Mouse (Mus musculus): ENCODE measurements around the gene Gga1. TPM values are rescaled to one million over a fixed set of nuclear protein-coding genes. Genes with fewer than 3 reads are reported as not detected.

Gga1 gene
- polyA plus RNA-seq, 1 experiment from 2014 or later, result 49.2 TPM

DNA sequence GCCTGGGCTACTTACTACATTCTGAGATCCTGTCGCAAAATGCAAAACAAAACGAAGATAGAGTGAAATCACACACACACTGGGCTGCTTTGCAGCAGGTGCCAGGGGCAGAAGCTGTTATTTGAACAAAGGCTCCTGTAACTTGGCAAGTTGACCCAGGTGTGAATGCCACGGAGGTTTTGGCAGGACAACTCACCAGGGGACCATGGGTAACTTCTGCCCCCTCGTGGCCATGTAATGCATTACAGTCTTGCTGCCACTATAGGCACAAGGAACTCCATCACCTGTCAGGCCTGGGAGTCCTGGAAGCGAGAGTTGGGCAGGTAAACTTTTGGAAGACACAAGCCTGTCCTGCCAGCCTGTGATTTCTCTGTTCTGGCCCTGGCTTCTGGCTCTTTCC lies 28.5 kb upstream of the Gga1 start:
- no peaks in the 10 kb centered on the region for H3K36me3 ChIP-seq
- 32% methylated on average over 5 of the region's 5 CpGs for WGBS
- no peaks in the 10 kb centered on the region for H3K9me3 ChIP-seq
- peaks cover 18% of the 10 kb centered on the region; the same call in 1 of the 2 replicates for H3K4me1 ChIP-seq (replicated peaks)
- no peak for ATAC-seq
- H3K4me2 ChIP-seq (replicated peaks), result no peak overlapping the region
- H3K4me3 ChIP-seq (replicated peaks), result no peak overlapping the region
- H3K9ac ChIP-seq (replicated peaks), result no peak overlapping the region
- peaks cover 32% of the 10 kb centered on the region for H3K27me3 ChIP-seq
- no peak overlapping the region for H3K27ac ChIP-seq

DNA sequence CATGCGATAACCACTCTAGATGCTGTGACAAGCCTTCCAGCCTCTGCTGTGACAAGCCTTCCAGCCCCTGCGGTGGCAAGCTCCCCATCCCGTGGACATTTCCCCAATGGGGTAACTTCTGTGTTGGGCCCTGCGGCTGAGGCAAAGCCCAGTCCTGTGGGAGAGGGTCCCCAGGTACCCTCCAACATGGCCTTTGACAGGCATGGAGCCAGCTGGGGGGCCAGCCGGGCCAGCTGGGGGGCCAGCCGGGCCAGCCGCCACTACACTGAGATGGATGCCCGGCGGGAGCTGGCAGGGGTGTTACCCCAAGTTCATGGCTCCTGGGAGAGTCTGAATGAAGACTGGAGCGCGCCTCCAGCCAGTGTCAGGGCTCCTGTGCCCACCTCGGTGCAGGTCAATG lies 27.5 kb upstream of the Gga1 start:
- H3K9ac ChIP-seq (replicated peaks), result no peak overlapping the region
- ATAC-seq, result no peak

DNA sequence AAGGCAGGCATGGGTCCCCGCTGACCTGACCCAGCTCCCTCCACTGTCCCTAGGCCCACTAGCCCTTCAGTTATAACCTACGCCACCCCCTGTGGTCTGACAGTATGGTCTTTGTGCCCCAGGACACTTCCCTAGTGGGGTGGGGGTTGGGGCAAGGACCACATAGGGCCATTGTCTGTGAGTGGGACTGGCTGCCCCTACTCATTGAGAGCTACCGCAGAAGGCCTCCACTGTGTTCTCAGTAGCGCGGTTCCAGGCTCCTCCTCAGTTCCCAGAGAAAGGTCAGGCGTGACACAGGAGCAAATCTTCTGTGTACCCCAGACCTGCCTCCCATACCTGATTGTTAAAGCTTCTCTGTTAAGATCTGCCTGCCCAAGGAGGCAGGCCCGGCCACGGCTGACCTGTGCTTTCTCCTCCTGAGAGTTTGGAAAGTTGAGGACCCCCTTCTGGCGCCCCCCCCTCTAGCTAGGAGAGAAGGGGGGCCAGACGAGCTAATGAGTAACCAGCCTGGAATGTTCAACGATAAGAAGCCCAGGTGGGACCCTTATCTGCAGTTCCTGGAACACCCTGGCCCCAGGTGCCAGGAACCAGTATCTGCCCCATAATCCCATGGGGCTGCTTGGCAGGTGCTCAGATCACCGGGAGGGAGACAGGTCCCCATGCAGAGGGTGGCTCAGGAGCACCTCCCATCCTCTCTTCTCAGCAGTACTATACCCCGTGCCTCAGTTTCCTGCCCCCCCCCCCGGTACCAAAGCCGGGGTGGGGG lies 26.7 kb upstream of the Gga1 start:
- Histone ChIP-seq H3K4me3 (replicated peaks) (no peak overlapping the region), H3K4me1 (replicated peaks) (peaks cover 5% of the 10 kb centered on the region; the same call in 1 of the 2 replicates), H3K9me3 (no peaks in the 10 kb centered on the region), H3K9ac (replicated peaks) (no peak overlapping the region), H3K4me2 (replicated peaks) (no peak overlapping the region), H3K27ac (no peak overlapping the region), H3K27me3 (peaks cover 17% of the 10 kb centered on the region), H3K36me3 (no peaks in the 10 kb centered on the region)
- no peak for ATAC-seq
- WGBS, result 77% methylated on average over 15 of the region's 15 CpGs

More for the DNA sequence above, 27.5 kb upstream of the Gga1 start:
- 82% methylated on average over 12 of the region's 12 CpGs for WGBS
- Histone ChIP-seq H3K36me3 (no peaks in the 10 kb centered on the region), H3K27ac (no peak overlapping the region), H3K9me3 (no peaks in the 10 kb centered on the region), H3K27me3 (peaks cover 22% of the 10 kb centered on the region), H3K4me3 (replicated peaks) (no peak overlapping the region), H3K4me2 (replicated peaks) (no peak overlapping the region), H3K4me1 (replicated peaks) (peaks cover 10% of the 10 kb centered on the region; the same call in 1 of the 2 replicates)

DNA sequence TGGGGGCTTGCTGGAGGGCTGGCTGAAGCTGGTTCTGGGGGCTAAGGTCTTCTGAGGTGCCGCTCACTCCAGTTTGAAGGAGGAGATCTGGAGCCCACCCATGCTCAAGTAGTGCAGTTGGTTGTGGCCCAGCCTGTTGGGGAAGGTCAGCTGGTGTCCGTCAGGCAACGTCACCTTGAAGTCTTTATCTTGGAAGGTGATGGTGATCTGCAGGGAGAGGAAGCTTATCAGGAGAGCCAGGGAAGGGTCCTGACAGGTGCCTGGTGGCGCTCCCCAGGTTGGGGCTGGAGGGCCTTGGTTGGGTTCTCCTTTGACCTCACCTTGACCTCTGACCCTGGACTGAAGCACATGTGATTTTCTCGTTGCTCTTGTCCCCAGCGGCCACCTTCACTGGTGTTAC lies 26.0 kb upstream of the Gga1 start:
- 0 out of 2 replicates have a peak, but pooled peaks cover 5% of the 10 kb centered on the region for H3K4me1 ChIP-seq (replicated peaks)
- H3K36me3 ChIP-seq, result no peaks in the 10 kb centered on the region
- no peak overlapping the region for H3K27ac ChIP-seq
- ATAC-seq, result no peak
- H3K27me3 ChIP-seq, result peaks cover 17% of the 10 kb centered on the region
- no peak overlapping the region for H3K4me3 ChIP-seq (replicated peaks)
- no peak overlapping the region for H3K9ac ChIP-seq (replicated peaks)
- no peak overlapping the region for H3K4me2 ChIP-seq (replicated peaks)
- H3K9me3 ChIP-seq, result no peaks in the 10 kb centered on the region
- 76% methylated on average over 6 of the region's 6 CpGs for WGBS

DNA sequence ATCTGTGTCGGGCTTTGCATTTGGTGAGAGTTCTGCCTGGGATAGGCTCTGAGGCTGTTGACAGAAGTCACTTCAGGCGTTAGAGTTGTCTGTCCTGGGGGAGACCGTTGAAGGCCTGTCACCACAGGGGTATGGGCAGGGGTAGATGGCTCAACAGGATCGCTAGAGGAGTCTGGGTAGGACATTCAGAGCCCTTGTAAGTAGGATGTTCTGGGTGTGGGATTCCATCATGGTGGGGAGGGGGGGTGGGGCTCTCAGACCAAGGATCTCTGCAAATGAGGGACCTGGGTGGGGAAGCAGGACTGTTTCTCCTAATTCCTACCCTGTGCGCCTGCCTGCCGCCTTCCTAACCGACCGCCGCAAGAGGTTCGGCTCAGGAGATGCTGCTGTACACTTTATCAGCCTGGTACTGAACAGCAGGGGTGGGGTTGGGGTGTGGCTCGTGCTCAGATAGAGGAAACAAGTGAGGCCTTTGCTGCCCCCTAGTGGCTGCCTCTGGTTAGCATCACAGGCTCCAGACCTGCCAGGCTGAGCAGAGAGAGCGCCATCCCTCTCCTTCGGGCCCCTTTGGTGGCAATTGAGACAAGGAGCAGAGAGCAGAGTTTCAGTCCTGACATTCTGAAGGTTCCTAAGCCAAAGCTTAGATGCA lies 25.4 kb upstream of the Gga1 start:
- Histone ChIP-seq H3K9ac (replicated peaks) (no peak overlapping the region), H3K36me3 (no peaks in the 10 kb centered on the region), H3K9me3 (no peaks in the 10 kb centered on the region), H3K4me1 (replicated peaks) (0 out of 2 replicates have a peak, but pooled peaks cover 5% of the 10 kb centered on the region), H3K4me2 (replicated peaks) (no peak overlapping the region; the same call in 1 of the 2 replicates), H3K27ac (no peak overlapping the region), H3K4me3 (replicated peaks) (no peak overlapping the region), H3K27me3 (peaks cover 17% of the 10 kb centered on the region; the same call in 1 of the 2 replicates)
- 21% methylated on average over 13 of the region's 13 CpGs for WGBS
- peak; percentile 79 for ATAC-seq

DNA sequence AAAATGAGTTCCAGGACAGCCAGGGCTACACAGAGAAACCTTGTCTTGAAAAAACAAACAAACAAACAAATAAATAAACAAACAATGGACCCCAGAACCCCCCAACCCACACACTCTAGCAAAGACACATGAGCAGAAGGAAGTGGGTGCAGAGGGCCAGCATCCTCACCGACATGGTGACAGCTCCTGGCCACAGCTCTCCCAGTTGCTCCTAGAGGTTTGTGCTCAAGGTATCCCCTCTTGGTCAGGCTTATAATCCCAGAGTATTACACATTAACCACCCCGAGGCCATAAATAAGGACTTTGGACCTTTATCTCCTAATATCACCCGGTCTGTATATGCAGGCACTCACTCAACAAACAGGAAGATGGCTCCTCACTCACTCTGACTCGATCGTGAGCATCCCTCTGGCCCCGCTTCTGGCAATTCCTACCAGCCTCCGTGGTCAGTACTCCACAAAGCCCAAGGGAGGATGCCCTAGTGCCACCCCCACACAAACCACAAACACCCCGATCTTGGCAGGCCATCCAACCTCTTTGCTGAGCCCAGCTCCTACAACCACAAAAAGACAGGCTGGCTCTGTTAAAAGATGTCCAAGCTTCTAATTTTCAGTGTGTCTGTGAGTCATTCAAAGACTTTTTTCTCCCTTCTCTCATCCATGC lies 21.6 kb upstream of the Gga1 start, which contains the start of gene Lgals2:
Gene Lgals2, minus strand, starts transcription at position 227 of the 663 bp plus-strand sequence.
- H3K4me2 ChIP-seq (replicated peaks), result no peak within 1 kb of the TSS
- H3K9ac ChIP-seq (replicated peaks), result no peak within 1 kb of the TSS
- H3K27me3 ChIP-seq, result peaks cover 10% of the 10 kb centered on the region; the same call in 1 of the 2 replicates
- no peak within 1 kb of the TSS for H3K27ac ChIP-seq
- ATAC-seq, result no peak
- no peaks in the 10 kb centered on the region for H3K36me3 ChIP-seq
- WGBS, result 82% methylated on average over 8 of the region's 8 CpGs
- no peak within 1 kb of the TSS for H3K4me3 ChIP-seq (replicated peaks)
- H3K9me3 ChIP-seq, result no peaks in the 10 kb centered on the region
- H3K4me1 ChIP-seq (replicated peaks), result 0 out of 2 replicates have a peak, but pooled peaks cover 5% of the 10 kb centered on the region

DNA sequence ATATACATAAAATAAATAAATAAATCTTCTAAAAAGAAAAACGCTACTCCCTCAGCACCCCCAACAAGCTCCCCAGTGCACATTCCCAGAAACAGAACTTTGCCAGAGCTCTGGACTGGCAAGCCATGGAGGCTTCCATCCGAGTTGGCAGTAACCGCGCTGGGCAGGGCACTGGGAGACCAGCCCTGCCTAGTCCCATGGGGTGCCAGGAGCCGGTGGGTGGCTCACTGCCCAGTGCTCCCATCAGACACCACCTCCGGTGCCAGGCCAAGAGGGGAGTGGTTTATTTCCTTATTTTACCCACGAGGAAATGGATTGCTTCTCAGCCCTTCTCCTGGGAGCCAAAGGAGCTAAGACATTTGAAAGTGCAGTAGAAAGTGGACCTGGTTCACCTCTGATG lies 20.0 kb upstream of the Gga1 start:
- Histone ChIP-seq H3K27ac (no peak overlapping the region), H3K9ac (replicated peaks) (no peak overlapping the region), H3K27me3 (0 out of 2 replicates have a peak, but pooled peaks cover 5% of the 10 kb centered on the region), H3K36me3 (no peaks in the 10 kb centered on the region), H3K4me3 (replicated peaks) (no peak overlapping the region), H3K4me2 (replicated peaks) (no peak overlapping the region), H3K9me3 (no peaks in the 10 kb centered on the region), H3K4me1 (replicated peaks) (no peaks in the 10 kb centered on the region)
- ATAC-seq, result no peak
- 80% methylated on average over 7 of the region's 7 CpGs for WGBS

DNA sequence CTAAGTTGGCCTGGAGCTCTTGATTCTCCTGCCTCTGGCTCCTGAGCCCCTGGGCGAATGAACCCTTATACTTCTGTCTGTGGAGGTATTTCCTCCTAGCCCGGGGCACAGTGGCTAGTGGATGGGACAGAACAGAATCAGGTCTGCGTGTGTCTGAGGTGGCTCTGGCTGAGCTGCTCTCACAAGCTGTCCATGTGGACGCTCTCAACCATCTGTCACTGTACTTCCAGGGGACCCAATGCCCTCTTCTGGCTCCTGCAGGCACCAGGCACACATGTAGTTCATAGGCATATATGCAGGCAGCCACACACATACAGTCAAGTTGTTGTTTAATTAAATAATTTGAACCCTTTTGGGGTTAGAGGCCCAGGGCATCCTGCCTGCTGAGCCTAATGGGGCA lies 17.7 kb upstream of the Gga1 start:
- WGBS, result 86% methylated on average over 4 of the region's 4 CpGs
- no peak for ATAC-seq
- no peak overlapping the region for H3K9ac ChIP-seq (replicated peaks)

DNA sequence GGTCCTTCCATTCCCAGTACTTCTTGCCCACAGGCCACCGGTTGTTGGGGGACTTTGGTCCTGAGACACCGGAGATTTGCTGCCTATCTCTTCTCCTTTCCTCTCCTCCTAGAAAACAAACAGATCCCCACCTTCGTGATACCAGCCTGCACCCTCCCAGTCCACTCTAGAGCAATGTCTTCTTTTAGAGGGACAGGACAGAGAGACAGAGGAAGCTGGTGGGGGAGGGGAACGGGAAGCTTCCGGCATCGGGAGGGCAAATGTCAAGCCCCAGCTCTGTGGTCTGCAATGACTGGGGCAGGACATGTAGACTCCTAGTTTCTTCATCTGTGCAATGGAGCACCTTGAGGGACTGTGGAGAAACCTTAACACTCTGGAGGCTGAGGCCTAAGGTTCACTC lies 17.3 kb upstream of the Gga1 start:
- no peaks in the 10 kb centered on the region for H3K9me3 ChIP-seq
- no peak for ATAC-seq
- H3K9ac ChIP-seq (replicated peaks), result no peak overlapping the region
- H3K27me3 ChIP-seq, result no peaks in the 10 kb centered on the region
- no peak overlapping the region for H3K4me3 ChIP-seq (replicated peaks)
- H3K4me1 ChIP-seq (replicated peaks), result no peaks in the 10 kb centered on the region
- no peak overlapping the region for H3K27ac ChIP-seq
- H3K4me2 ChIP-seq (replicated peaks), result no peak overlapping the region
- no peaks in the 10 kb centered on the region for H3K36me3 ChIP-seq
- WGBS, result 86% methylated on average over 6 of the region's 6 CpGs

More for the DNA sequence above, 17.7 kb upstream of the Gga1 start:
- no peak overlapping the region for H3K27ac ChIP-seq
- no peaks in the 10 kb centered on the region for H3K36me3 ChIP-seq
- no peak overlapping the region for H3K4me3 ChIP-seq (replicated peaks)
- H3K4me2 ChIP-seq (replicated peaks), result no peak overlapping the region
- no peaks in the 10 kb centered on the region for H3K4me1 ChIP-seq (replicated peaks)
- no peaks in the 10 kb centered on the region for H3K9me3 ChIP-seq
- no peaks in the 10 kb centered on the region for H3K27me3 ChIP-seq

DNA sequence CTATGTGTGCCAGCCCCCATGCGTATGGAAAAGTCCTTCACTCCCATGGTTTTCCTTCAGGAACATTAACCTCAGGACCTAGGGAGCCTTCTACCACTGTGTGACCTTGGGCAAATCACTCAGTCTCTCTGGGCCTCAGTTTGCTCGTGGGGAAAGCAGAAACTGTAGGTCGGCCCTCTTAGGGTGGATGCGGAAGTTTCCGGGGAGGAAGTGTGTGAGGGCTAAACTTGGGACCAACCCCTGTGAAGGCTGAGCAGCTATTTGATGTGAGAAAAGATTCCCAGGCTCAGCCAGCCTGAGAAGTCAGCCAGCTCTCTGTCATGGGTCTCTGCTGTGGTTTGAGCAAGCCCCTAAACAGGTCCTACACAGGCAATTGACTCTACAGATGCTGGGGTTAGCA lies 14.7 kb upstream of the Gga1 start:
- 91% methylated on average over 5 of the region's 5 CpGs for WGBS
- no peak overlapping the region for H3K9ac ChIP-seq (replicated peaks)
- H3K27me3 ChIP-seq, result no peaks in the 10 kb centered on the region; the same call in 1 of the 2 replicates
- ATAC-seq, result no peak
- H3K4me1 ChIP-seq (replicated peaks), result no peaks in the 10 kb centered on the region
- H3K36me3 ChIP-seq, result no peaks in the 10 kb centered on the region
- no peak overlapping the region for H3K27ac ChIP-seq
- H3K4me2 ChIP-seq (replicated peaks), result no peak overlapping the region
- no peaks in the 10 kb centered on the region for H3K9me3 ChIP-seq
- H3K4me3 ChIP-seq (replicated peaks), result no peak overlapping the region

DNA sequence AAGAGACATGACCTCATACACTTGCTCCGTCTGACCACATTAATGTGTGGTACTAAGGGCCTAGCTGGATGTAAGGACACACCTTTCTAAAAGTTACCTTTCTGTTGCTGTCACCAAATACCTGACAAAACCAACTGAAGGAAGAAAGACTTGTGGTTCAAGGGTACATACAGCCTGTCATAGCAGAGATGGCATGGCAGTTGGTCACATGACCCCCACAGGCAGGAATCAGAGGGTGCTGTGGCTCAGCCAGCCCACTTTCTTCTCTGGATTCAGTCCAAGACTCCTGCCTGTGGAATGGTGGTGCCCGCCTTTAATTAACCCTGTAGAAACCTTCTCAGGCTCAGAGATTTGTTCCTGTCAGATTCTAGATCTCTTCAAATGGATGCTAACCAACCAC lies 13.8 kb upstream of the Gga1 start:
- H3K36me3 ChIP-seq, result no peaks in the 10 kb centered on the region
- no peak overlapping the region for H3K4me2 ChIP-seq (replicated peaks)
- no peak for ATAC-seq
- H3K4me1 ChIP-seq (replicated peaks), result no peaks in the 10 kb centered on the region
- H3K27ac ChIP-seq, result no peak overlapping the region
- H3K9ac ChIP-seq (replicated peaks), result no peak overlapping the region
- H3K27me3 ChIP-seq, result no peaks in the 10 kb centered on the region; the same call in 1 of the 2 replicates
- no peaks in the 10 kb centered on the region for H3K9me3 ChIP-seq
- WGBS, result 78% methylated on average over 2 of the region's 2 CpGs
- H3K4me3 ChIP-seq (replicated peaks), result no peak overlapping the region

DNA sequence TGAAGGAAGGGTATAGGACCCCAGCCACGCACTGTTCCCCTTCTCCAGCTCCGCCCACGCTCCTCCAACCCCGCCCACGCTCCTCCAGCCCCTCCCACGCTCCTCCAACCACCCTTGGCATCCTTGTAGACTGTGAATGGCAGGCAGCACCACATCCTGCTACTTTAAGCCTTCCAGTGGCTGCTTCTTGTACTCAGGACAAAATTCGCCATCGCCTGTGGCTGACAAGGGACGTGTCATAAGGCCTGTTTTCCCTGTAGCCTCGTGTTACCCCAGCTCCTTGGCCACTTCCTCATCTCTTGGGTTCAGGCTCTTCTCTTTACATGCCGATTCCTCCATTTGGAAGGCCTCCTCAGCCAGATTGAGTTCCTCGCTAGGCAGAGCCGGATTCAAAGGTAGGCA lies 13.1 kb upstream of the Gga1 start:
- H3K9ac ChIP-seq (replicated peaks), result no peak overlapping the region
- no peak overlapping the region for H3K4me3 ChIP-seq (replicated peaks)
- H3K36me3 ChIP-seq, result no peaks in the 10 kb centered on the region
- no peaks in the 10 kb centered on the region for H3K9me3 ChIP-seq
- ATAC-seq, result no peak
- no peaks in the 10 kb centered on the region; the same call in 1 of the 2 replicates for H3K27me3 ChIP-seq
- H3K4me2 ChIP-seq (replicated peaks), result no peak overlapping the region
- WGBS, result 46% methylated on average over 13 of the region's 13 CpGs
- H3K4me1 ChIP-seq (replicated peaks), result peaks cover 5% of the 10 kb centered on the region; the same call in 1 of the 2 replicates
- H3K27ac ChIP-seq, result no peak overlapping the region
